Mouse (Mus musculus): ENCODE data around the gene Dxo. TPM values are rescaled to one million over a fixed set of nuclear protein-coding genes. Genes with fewer than 3 reads are reported as not detected.

The Dxo gene
- polyA plus RNA-seq, 1 experiment: 25.7 TPM

- H3K4me3 ChIP-seq: no peak overlapping the region
- peaks cover 7% of the 10 kb centered on the region for H3K36me3 ChIP-seq (ENCODE audit: control insufficient read depth, insufficient read depth)
- TF ChIP-seq TCF12 (IDR thresholded peaks at IDR 0.05; ENCODE audit: insufficient read depth, poor library complexity, severe bottlenecking): no peak
- no peak for TF ChIP-seq POLR2A (IDR thresholded peaks at IDR 0.05; ENCODE audit: insufficient read length, low read depth)
- TF ChIP-seq POLR2AphosphoS2 (IDR thresholded peaks at IDR 0.05; ENCODE audit: insufficient read length, low read depth): peak; percentile 58
- TF ChIP-seq MAX (IDR thresholded peaks at IDR 0.05; ENCODE audit: low read depth): no peak
- TF ChIP-seq TCF3 (IDR thresholded peaks at IDR 0.05; ENCODE audit: insufficient read length, low read depth): no peak
- TF ChIP-seq E2F4 (IDR thresholded peaks at IDR 0.05; ENCODE audit: insufficient read depth): no peak
- no peak overlapping the region for H3K4me2 ChIP-seq (ENCODE audit: low read depth)
- no peak overlapping the region for H3ac ChIP-seq (ENCODE audit: control insufficient read depth, insufficient read length)
- peaks cover 30% of the 10 kb centered on the region for H3K27me3 ChIP-seq (ENCODE audit: control insufficient read depth, insufficient read depth, insufficient read length)
- H3K79me2 ChIP-seq (ENCODE audit: control insufficient read depth, insufficient read depth): no peaks in the 10 kb centered on the region
These were observed 23.7 kb downstream of the Dxo start for GRCm38 (mm10) chr17:34860514-34860913.

GRCm38 (mm10) chr17:34861704-34862415 is 25.0 kb downstream of the Dxo start:
- Histone ChIP-seq H3ac (ENCODE audit: control insufficient read depth, insufficient read length) (no peak overlapping the region), H3K79me2 (ENCODE audit: control insufficient read depth, insufficient read depth) (no peaks in the 10 kb centered on the region), H3K27me3 (ENCODE audit: control insufficient read depth, insufficient read depth, insufficient read length) (peaks cover 30% of the 10 kb centered on the region), H3K36me3 (ENCODE audit: control insufficient read depth, insufficient read depth) (peaks cover 7% of the 10 kb centered on the region), H3K4me2 (ENCODE audit: low read depth) (no peak overlapping the region), H3K4me3 (no peak overlapping the region)
- TF ChIP-seq E2F4 (IDR thresholded peaks at IDR 0.05; ENCODE audit: insufficient read depth): no peak
- no peak for TF ChIP-seq TCF12 (IDR thresholded peaks at IDR 0.05; ENCODE audit: insufficient read depth, poor library complexity, severe bottlenecking)
- TF ChIP-seq MYOG (IDR thresholded peaks at IDR 0.05; ENCODE audit: control insufficient read depth in 1 of 3, insufficient read depth in 1 of 3, insufficient read length in 2 of 3, low read depth in 2 of 3): no peak
- TF ChIP-seq CEBPB (IDR thresholded peaks at IDR 0.05; ENCODE audit: insufficient read depth, poor library complexity, severe bottlenecking): no peak
- TF ChIP-seq MAX (IDR thresholded peaks at IDR 0.05; ENCODE audit: low read depth): no peak
- TF ChIP-seq POLR2A (IDR thresholded peaks at IDR 0.05; ENCODE audit: insufficient read length, low read depth): no peak
- TF ChIP-seq MYOD1 (IDR thresholded peaks at IDR 0.05; ENCODE audit: control insufficient read depth in 1 of 3, insufficient read length in 2 of 3, low read depth in 2 of 3): no peak
- no peak for TF ChIP-seq REST (IDR thresholded peaks at IDR 0.05; ENCODE audit: insufficient read depth, insufficient read length)
- no peak for TF ChIP-seq TCF3 (IDR thresholded peaks at IDR 0.05; ENCODE audit: insufficient read length, low read depth)
- TF ChIP-seq SRF (IDR thresholded peaks at IDR 0.05; ENCODE audit: control insufficient read depth, insufficient read length, low read depth): no peak
- TF ChIP-seq USF1 (IDR thresholded peaks at IDR 0.05; ENCODE audit: low read depth): no peak
- no peak for TF ChIP-seq POLR2AphosphoS2 (IDR thresholded peaks at IDR 0.05; ENCODE audit: insufficient read length, low read depth)

DNA sequence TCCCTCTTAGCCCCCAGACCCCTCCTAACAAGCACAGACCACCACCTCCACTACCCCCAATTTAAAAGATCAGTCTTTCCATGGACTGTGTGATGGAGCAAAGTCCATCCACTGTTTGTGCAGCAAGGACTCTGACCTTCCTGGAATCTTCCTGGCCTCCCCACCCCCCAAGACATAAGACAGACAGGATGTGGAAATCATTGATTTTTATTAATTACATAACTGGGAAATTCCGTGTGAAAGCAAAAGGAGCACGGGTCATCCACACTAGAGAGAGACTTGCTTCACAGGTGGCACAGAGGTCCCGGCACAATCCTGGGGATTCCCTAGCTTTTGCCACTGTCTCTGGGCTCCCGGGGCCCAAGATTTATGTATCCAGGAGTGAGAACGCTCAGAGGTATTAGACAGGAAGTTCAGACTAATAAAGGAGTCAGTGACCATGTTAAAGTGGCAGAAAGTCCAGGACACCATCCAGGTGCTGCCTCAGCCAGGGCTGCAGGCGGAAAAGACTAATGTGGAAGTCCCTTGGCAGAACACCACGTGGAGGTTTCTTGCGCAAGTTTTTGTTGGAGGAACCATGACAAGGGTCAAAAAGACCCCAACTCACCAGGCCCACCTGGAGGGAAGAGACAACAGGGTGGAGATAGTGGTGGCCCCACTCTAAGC is 25.7 kb downstream of the Dxo start, which contains the start of gene Cfb:
TSS of gene Cfb (minus strand) at position 103 of the 666 bp plus-strand sequence.
- no peaks in the 10 kb centered on the region for H3K36me3 ChIP-seq (ENCODE audit: control insufficient read depth, insufficient read depth)
- H3K79me2 ChIP-seq (ENCODE audit: control insufficient read depth, insufficient read depth): no peaks in the 10 kb centered on the region
- no peak within 1 kb of the TSS for H3K4me3 ChIP-seq
- no peak for TF ChIP-seq SRF (IDR thresholded peaks at IDR 0.05; ENCODE audit: control insufficient read depth, insufficient read length, low read depth)
- no peak for TF ChIP-seq POLR2AphosphoS2 (IDR thresholded peaks at IDR 0.05; ENCODE audit: insufficient read length, low read depth)
- TF ChIP-seq REST (IDR thresholded peaks at IDR 0.05; ENCODE audit: insufficient read depth, insufficient read length): no peak
- TF ChIP-seq TCF3 (IDR thresholded peaks at IDR 0.05; ENCODE audit: insufficient read length, low read depth): no peak
- no peak for TF ChIP-seq E2F4 (IDR thresholded peaks at IDR 0.05; ENCODE audit: insufficient read depth)
- TF ChIP-seq MYOG (IDR thresholded peaks at IDR 0.05; ENCODE audit: control insufficient read depth in 1 of 3, insufficient read depth in 1 of 3, insufficient read length in 2 of 3, low read depth in 2 of 3): no peak
- TF ChIP-seq MYOD1 (IDR thresholded peaks at IDR 0.05; ENCODE audit: control insufficient read depth in 1 of 3, insufficient read length in 2 of 3, low read depth in 2 of 3): no peak
- no peak for TF ChIP-seq MAX (IDR thresholded peaks at IDR 0.05; ENCODE audit: low read depth)
- TF ChIP-seq TCF12 (IDR thresholded peaks at IDR 0.05; ENCODE audit: insufficient read depth, poor library complexity, severe bottlenecking): no peak
- TF ChIP-seq POLR2A (IDR thresholded peaks at IDR 0.05; ENCODE audit: insufficient read length, low read depth): no peak
- peaks cover 30% of the 10 kb centered on the region for H3K27me3 ChIP-seq (ENCODE audit: control insufficient read depth, insufficient read depth, insufficient read length)
- no peak within 1 kb of the TSS for H3K4me2 ChIP-seq (ENCODE audit: low read depth)
- no peak within 1 kb of the TSS for H3ac ChIP-seq (ENCODE audit: control insufficient read depth, insufficient read length)

DNA sequence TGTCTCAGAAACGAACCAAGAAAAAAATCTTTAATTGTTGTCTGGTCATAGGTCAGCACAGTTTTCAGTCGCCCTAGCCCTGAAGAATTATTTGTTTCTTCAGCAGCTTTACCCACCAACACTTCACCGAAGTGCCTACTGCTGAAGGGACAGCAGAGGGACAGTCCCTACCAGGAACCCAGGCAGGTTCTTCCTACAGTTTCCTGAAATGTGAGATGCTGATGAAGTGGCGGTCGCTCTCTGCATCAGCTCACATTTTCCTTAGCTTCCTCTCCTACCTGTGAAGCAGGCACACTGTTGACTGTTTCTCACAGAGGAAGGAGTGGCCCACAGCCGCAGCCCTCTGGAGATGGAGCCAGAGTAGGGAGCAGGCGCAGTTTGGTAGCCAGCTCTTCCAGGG is 29.2 kb downstream of the Dxo start:
- H3ac ChIP-seq (ENCODE audit: control insufficient read depth, insufficient read length): no peak overlapping the region
- TF ChIP-seq REST (IDR thresholded peaks at IDR 0.05; ENCODE audit: insufficient read depth, insufficient read length) (no peak), USF1 (IDR thresholded peaks at IDR 0.05; ENCODE audit: low read depth) (no peak), POLR2A (IDR thresholded peaks at IDR 0.05; ENCODE audit: insufficient read length, low read depth) (no peak), SRF (IDR thresholded peaks at IDR 0.05; ENCODE audit: control insufficient read depth, insufficient read length, low read depth) (no peak), MAX (IDR thresholded peaks at IDR 0.05; ENCODE audit: low read depth) (no peak), MYOD1 (IDR thresholded peaks at IDR 0.05; ENCODE audit: control insufficient read depth in 1 of 3, insufficient read length in 2 of 3, low read depth in 2 of 3) (no peak), TCF12 (IDR thresholded peaks at IDR 0.05; ENCODE audit: insufficient read depth, poor library complexity, severe bottlenecking) (no peak), POLR2AphosphoS2 (IDR thresholded peaks at IDR 0.05; ENCODE audit: insufficient read length, low read depth) (no peak), MYOG (IDR thresholded peaks at IDR 0.05; ENCODE audit: control insufficient read depth in 1 of 3, insufficient read depth in 1 of 3, insufficient read length in 2 of 3, low read depth in 2 of 3) (no peak), CEBPB (IDR thresholded peaks at IDR 0.05; ENCODE audit: insufficient read depth, poor library complexity, severe bottlenecking) (no peak), E2F4 (IDR thresholded peaks at IDR 0.05; ENCODE audit: insufficient read depth) (no peak)
- H3K4me3 ChIP-seq: no peak overlapping the region
- no peak overlapping the region for H3K4me2 ChIP-seq (ENCODE audit: low read depth)
- peaks cover 29% of the 10 kb centered on the region for H3K27me3 ChIP-seq (ENCODE audit: control insufficient read depth, insufficient read depth, insufficient read length)
- H3K79me2 ChIP-seq (ENCODE audit: control insufficient read depth, insufficient read depth): no peaks in the 10 kb centered on the region
- H3K36me3 ChIP-seq (ENCODE audit: control insufficient read depth, insufficient read depth): no peaks in the 10 kb centered on the region
